Mouse (Mus musculus) layer of hippocampus, postnatal 10 days (tissue): ENCODE data around the gene Maats1. TPM values are rescaled to one million over a fixed set of nuclear protein-coding genes. Genes with fewer than 3 reads are reported as not detected.

ENCODE experiments used
- DNase-seq, 2 experiments: peaks; one replicate each; pipeline ENCODE4 v3.0.0; 2021; ENCODE audit warnings: low spot score in 2 of 2
- total RNA-seq, 2 experiments: library from RNA; stranded (reverse); gene quantifications; 2 replicates each; pipeline ENCODE4 v1.2.3; 2021

Gene Maats1
- total RNA-seq, 2 experiments from 2014 or later = 1.7 to 1.8 TPM

- DNase-seq = no peak
Observed at GRCm38 (mm10) chr16:38370633-38371374, 28.9 kb upstream of the Maats1 start.

GRCm38 (mm10) chr16:38369992-38370484 is 28.1 kb upstream of the Maats1 start:
- no peak for DNase-seq

- DNase-seq = no peak
Observed at GRCm38 (mm10) chr16:38369431-38369830, 27.5 kb upstream of the Maats1 start.

GRCm38 (mm10) chr16:38369000-38369399 is 27.1 kb upstream of the Maats1 start:
- DNase-seq = no peak

GRCm38 (mm10) chr16:38368336-38368735 is 26.4 kb upstream of the Maats1 start:
- DNase-seq = no peak

GRCm38 (mm10) chr16:38366231-38366630 is 24.3 kb upstream of the Maats1 start:
- DNase-seq = no peak

GRCm38 (mm10) chr16:38365390-38365789 is 23.4 kb upstream of the Maats1 start:
- no peak for DNase-seq

GRCm38 (mm10) chr16:38363657-38364056 is 21.7 kb upstream of the Maats1 start:
- no peak for DNase-seq

GRCm38 (mm10) chr16:38363256-38363595 is 21.3 kb upstream of the Maats1 start:
- no peak for DNase-seq

- no peak for DNase-seq
Observed at GRCm38 (mm10) chr16:38362493-38363255, 20.7 kb upstream of the Maats1 start.

- no peak for DNase-seq
Observed at GRCm38 (mm10) chr16:38361933-38362332, 20.0 kb upstream of the Maats1 start, which contains the start of gene Popdc2. TSS of gene Popdc2 (plus strand) at chr16:38362209.

GRCm38 (mm10) chr16:38360317-38360716 is 18.4 kb upstream of the Maats1 start:
- no peak for DNase-seq

- no peak for DNase-seq
Observed at GRCm38 (mm10) chr16:38359857-38360256, 17.9 kb upstream of the Maats1 start.

GRCm38 (mm10) chr16:38359241-38359640 is 17.3 kb upstream of the Maats1 start:
- DNase-seq = no peak

- no peak for DNase-seq
Observed at GRCm38 (mm10) chr16:38358256-38358812, 16.4 kb upstream of the Maats1 start.

GRCm38 (mm10) chr16:38354185-38354913 is 12.4 kb upstream of the Maats1 start:
- DNase-seq = no peak

GRCm38 (mm10) chr16:38353642-38354041 is 11.7 kb upstream of the Maats1 start:
- DNase-seq = no peak

GRCm38 (mm10) chr16:38352851-38353250 is 10.9 kb upstream of the Maats1 start:
- no peak for DNase-seq

GRCm38 (mm10) chr16:38352031-38352430 is 10.1 kb upstream of the Maats1 start:
- DNase-seq = no peak

- DNase-seq = no peak
Observed at GRCm38 (mm10) chr16:38350939-38351338, 9.0 kb upstream of the Maats1 start.

- no peak for DNase-seq
Observed at GRCm38 (mm10) chr16:38350361-38350855, 8.5 kb upstream of the Maats1 start.
